Mouse (Mus musculus): ENCODE results near the gene Oser1.

Gene Oser1

GRCm38 (mm10) chr2:163358662-163359061, 65.8 kb downstream of the Oser1 start:
- no peak for DNase-seq (ENCODE audit: low spot score in 2 of 2)

GRCm38 (mm10) chr2:163356113-163356840, 68.2 kb downstream of the Oser1 start:
- DNase-seq (ENCODE audit: low spot score in 2 of 2) = no peak

All from right cerebral cortex, postnatal 36 days (tissue).